Mouse (Mus musculus) limb, embryonic 10.5 days (tissue): ENCODE data around the gene Pla2g4b. TPM values are rescaled to one million over a fixed set of nuclear protein-coding genes. Genes with fewer than 3 reads are reported as not detected.

ENCODE experiments used
- DNase-seq: peaks from one replicate; pipeline ENCODE4 v3.0.0-alpha.2; 2017; ENCODE audit warnings: low spot score
- H3K27ac ChIP-seq: fragments of 300-500 bp; sonication (generic); 2 replicates; pipeline ENCODE4 v1.5.1; 2016; ENCODE audit warnings: mild to moderate bottlenecking
- H3K27me3 ChIP-seq: fragments of 300-500 bp; sonication (generic); 2 replicates; pipeline ENCODE4 v1.6.1; 2016; ENCODE audit warnings: low read depth, mild to moderate bottlenecking; ENCODE audit not compliant: poor library complexity, severe bottlenecking
- H3K36me3 ChIP-seq: fragments of 300-500 bp; sonication (generic); 2 replicates; pipeline ENCODE4 v1.6.1; 2016; ENCODE audit warnings: mild to moderate bottlenecking, moderate library complexity
- H3K4me1 ChIP-seq: fragments of 300-500 bp; sonication (generic); 2 replicates; pipeline ENCODE4 v1.6.1; 2016
- H3K4me3 ChIP-seq: fragments of 300-500 bp; sonication (generic); 2 replicates; pipeline ENCODE4 v1.5.1; 2016; ENCODE audit warnings: mild to moderate bottlenecking, moderate library complexity
- H3K9me3 ChIP-seq: fragments of 300-500 bp; sonication (generic); replicated peaks from 2 replicates; pipeline ENCODE4 v1.6.1; 2016; ENCODE audit warnings: mild to moderate bottlenecking
- WGBS: fragments of 180-500 bp; shearing (Covaris S2); methylation state at CpG from one replicate; pipeline ENCODE4 v1.1.7; 2016; 5-methylcytosine and 5-hydroxymethylcytosine counted together
- polyA plus RNA-seq: library from polyadenylated mRNA; unstranded; fragments of >200 nt; fragmentation: Nextera tagmentation; extraction: Ambion mirVana; gene quantifications from 2 replicates; pipeline ENCODE4 v1.2.1, GENCODE M21; 2016

Pla2g4b gene
- polyA plus RNA-seq = 1.4 and 3.9 TPM in 2 replicates

DNA sequence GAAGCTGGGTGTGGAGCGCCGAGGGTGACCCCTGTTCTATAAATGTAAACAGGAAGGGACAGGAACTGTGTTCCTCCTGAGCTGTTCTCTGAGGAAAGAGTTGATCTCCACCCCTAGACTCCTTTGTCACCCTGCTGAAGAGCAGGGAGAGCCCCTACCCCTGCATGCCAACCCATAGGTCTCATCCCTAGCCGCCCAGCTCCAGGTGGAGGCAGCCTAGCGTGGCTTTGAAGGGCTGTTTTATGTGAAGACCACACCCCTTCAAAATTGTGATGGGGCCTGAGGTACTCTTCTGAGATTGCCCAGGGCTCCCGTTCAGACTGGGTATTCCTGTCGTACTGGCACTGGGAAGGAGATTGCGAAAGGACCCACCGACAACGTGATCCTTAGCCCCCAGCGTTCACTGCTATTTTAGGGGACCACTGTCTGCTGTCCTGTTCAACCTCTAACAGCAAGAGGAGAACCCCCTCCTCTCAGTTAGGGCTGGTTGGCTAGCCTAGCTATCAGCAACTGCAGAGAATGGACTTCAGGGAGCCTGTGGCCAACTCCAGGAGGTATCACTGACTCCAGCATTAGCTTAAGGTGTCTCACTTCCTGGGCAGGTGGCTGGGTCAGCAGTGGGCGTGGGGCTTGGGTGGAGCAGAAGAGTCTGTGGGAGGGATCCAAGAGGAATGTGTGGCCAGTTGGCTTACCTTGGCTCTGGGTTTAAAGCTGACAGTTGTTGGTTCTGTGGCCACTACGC is at the start of gene Pla2g4b:
Gene Pla2g4b, plus strand, starts transcription at position 692 of the 742 bp plus-strand sequence.
- Histone ChIP-seq H3K4me1 (peaks cover 11% of the 10 kb centered on the region), H3K4me3 (no peak within 1 kb of the TSS), H3K27ac (no peak within 1 kb of the TSS), H3K36me3 (peaks cover 88% of the 10 kb centered on the region), H3K27me3 (no peaks in the 10 kb centered on the region), H3K9me3 (no peaks in the 10 kb centered on the region)
- WGBS = 90% methylated on average over 12 of the region's 12 CpGs
- DNase-seq = no peak

DNA sequence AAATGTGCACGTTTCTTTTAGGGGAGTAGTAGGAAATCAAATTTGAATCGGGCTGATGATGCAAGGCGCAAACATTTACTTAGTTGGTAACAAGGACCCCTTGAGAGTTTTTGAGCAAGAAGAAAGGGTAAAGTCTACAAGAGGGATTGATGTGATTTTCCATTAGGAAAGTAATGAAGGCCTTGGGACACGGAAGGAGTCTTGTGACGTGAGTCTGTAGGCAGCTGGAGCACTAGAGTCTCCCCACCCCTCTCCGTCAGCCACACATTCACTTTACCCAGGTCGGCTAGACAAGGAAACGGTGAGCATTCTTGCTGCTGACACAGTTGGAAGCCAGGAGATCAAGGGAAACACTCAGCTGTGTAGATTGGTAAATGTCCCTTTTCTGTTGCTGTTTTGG is 47.3 kb upstream of the Pla2g4b start:
- H3K27ac ChIP-seq = no peak overlapping the region
- H3K36me3 ChIP-seq = peaks cover 14% of the 10 kb centered on the region
- H3K4me1 ChIP-seq = peaks cover 7% of the 10 kb centered on the region
- DNase-seq = no peak
- no peak overlapping the region for H3K4me3 ChIP-seq
- 80% methylated on average over 8 of the region's 8 CpGs for WGBS
- H3K9me3 ChIP-seq = no peaks in the 10 kb centered on the region
- H3K27me3 ChIP-seq = no peaks in the 10 kb centered on the region

DNA sequence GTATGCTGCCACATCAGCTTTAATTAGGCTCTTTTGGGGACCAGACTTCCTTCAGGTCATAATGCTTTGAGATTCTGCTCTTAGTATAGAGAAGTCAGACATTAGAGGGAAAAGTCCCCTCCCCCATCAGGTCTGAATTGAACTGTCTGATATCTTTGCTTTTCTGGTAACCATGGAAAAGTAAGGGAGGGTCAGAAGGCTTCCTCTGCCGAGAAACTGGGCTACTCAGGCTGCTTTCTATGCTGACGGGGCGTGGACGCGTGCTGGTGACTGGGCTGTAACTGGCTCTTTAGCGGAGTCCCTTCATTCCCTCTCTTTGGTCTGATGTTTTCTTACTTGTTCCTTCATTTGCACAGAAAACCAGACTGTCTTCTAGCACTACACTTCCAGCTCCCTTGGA is 46.8 kb upstream of the Pla2g4b start:
- DNase-seq = no peak
- Histone ChIP-seq H3K36me3 (peaks cover 14% of the 10 kb centered on the region), H3K27me3 (no peaks in the 10 kb centered on the region), H3K27ac (no peak overlapping the region), H3K9me3 (no peaks in the 10 kb centered on the region), H3K4me1 (peaks cover 5% of the 10 kb centered on the region), H3K4me3 (no peak overlapping the region)
- WGBS = 83% methylated on average over 6 of the region's 6 CpGs

DNA sequence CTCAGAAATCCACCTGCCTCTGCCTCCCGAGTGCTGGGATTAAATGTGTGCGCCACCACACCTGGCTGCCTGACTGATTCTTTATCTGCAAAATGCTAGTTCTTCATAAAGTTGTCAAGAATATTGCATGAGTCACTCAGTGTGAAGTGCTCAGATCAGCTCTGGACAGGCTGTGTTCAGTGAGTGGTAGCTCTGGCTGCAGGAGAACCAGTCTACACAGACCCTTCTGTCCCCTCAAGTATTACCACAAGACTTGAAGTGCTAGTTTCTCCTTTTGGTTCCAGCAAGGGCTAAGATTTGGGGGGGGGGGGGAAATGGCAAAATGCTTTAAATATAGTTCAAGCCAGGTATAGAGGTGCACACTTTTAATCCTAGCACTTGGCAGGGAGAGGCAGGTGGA is 45.8 kb upstream of the Pla2g4b start:
- no peak overlapping the region for H3K4me3 ChIP-seq
- no peaks in the 10 kb centered on the region for H3K4me1 ChIP-seq
- DNase-seq = no peak
- WGBS = 95% methylated on average over 2 of the region's 2 CpGs
- peaks cover 6% of the 10 kb centered on the region; the same call in 1 of the 2 replicates for H3K36me3 ChIP-seq
- H3K27me3 ChIP-seq = no peaks in the 10 kb centered on the region
- H3K27ac ChIP-seq = no peak overlapping the region
- H3K9me3 ChIP-seq = no peaks in the 10 kb centered on the region

DNA sequence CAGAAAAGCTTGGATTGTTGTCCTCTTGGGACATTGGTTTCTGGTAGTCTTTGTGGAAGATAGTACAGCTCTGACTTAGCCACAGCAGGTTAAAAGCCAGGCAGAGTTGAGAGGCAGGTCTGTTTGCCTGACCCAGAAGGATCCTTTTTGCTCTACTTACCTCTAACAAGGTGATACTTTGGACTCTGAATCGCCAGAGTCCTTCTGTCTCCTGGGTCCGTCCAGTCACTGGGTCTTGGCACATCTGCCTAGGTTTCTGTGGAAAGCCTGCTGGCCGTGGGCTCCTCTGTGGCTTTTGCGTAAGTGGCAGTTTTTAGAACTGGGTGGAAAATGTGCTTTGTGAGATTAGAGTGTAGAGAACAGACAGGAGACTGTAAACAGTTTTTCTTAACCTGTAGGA is 44.3 kb upstream of the Pla2g4b start:
- H3K27ac ChIP-seq = no peak overlapping the region
- no peaks in the 10 kb centered on the region for H3K36me3 ChIP-seq
- no peak for DNase-seq
- no peaks in the 10 kb centered on the region for H3K9me3 ChIP-seq
- 90% methylated on average over 4 of the region's 4 CpGs for WGBS
- no peaks in the 10 kb centered on the region for H3K27me3 ChIP-seq
- no peak overlapping the region for H3K4me3 ChIP-seq
- H3K4me1 ChIP-seq = no peaks in the 10 kb centered on the region

DNA sequence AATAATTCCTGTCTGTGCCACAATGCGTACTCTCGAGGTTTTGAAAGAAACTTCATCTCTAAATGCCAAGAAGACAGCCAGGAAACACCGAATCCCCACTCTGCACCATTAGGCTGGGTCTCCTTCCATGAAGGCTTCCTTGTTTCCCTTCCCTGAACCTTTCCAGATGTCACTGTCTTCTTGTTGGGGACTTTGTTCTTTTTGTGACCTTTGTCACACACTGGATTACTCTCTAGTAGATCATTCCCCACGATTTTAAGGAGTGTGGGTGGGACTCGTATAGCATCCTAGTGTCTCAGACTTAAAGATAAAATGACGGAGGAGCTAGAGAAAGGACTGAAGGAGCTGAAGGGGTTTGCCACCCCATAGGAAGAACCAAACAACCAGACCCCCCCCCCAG is 42.3 kb upstream of the Pla2g4b start:
- Histone ChIP-seq H3K4me1 (peaks cover 12% of the 10 kb centered on the region), H3K9me3 (no peaks in the 10 kb centered on the region), H3K36me3 (no peaks in the 10 kb centered on the region), H3K4me3 (no peak overlapping the region), H3K27me3 (no peaks in the 10 kb centered on the region), H3K27ac (no peak overlapping the region)
- no peak for DNase-seq
- 88% methylated on average over 6 of the region's 6 CpGs for WGBS

DNA sequence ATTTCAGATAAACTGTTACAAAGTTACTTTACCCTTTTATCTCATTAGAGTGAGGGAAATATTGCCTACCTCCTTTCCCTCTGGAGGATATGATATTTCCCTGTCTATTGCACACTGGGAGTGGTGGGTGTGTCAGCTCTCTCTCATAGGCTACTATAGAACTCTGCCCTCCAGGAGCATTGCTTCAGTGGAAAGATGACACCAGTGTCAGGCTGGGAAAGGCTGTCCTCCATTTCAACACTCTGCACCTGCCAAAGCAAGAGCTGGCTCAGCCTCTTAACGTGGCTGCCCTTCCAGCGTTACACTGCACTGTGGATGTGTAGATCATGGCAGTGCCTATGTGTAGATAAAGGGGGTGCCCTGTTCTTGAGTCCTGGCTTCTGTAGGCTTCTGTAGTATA is 40.9 kb upstream of the Pla2g4b start:
- Histone ChIP-seq H3K27me3 (no peaks in the 10 kb centered on the region), H3K4me1 (peaks cover 27% of the 10 kb centered on the region), H3K9me3 (no peaks in the 10 kb centered on the region), H3K27ac (no peak overlapping the region), H3K4me3 (no peak overlapping the region), H3K36me3 (no peaks in the 10 kb centered on the region; the same call in 1 of the 2 replicates)
- WGBS = 92% methylated on average over 2 of the region's 2 CpGs
- no peak for DNase-seq

DNA sequence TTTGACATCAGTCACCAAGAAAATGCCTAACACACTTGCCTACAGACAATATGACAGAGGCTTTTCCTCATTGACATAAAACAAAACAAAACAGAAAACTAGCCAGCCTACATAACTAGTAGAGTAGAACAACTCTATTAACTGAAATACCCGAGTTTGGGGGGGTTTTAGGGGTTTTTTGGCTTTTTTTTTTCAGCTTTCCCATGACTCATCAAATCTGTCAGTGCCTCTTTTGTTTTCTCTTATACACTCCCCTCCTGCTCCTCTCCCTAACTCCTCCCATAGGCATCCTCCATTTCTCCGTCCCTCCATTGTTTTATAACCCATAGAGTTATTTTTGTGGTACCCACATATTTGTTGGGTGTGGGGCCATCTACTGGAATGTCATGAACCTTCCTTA is 39.7 kb upstream of the Pla2g4b start:
- H3K27ac ChIP-seq = no peak overlapping the region
- WGBS = 72% methylated on average over 2 of the region's 2 CpGs
- H3K4me3 ChIP-seq = no peak overlapping the region
- no peak for DNase-seq
- no peaks in the 10 kb centered on the region; the same call in 1 of the 2 replicates for H3K36me3 ChIP-seq
- H3K9me3 ChIP-seq = no peaks in the 10 kb centered on the region
- H3K4me1 ChIP-seq = peaks cover 29% of the 10 kb centered on the region
- H3K27me3 ChIP-seq = no peaks in the 10 kb centered on the region

DNA sequence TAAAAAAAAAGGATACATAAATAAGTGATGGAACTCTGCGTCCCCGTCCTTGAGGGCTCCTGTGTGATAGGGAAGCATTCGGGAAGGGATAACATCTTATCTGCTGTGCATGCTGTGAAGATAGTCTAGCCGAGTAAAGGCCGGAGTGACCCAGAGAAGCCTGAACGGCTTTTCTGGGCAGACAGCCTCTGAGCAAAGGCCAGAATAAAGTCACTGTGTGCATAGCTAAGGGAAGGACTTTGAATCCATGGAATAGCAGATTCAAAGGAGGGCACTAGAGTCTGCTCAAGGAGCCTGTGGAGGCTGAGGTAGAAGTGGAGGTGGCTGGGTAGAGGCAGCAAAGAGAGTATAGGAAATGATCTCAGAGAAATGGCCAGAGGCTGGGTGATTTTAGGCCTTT is 38.4 kb upstream of the Pla2g4b start:
- peaks cover 29% of the 10 kb centered on the region for H3K4me1 ChIP-seq
- H3K36me3 ChIP-seq = peaks cover 3% of the 10 kb centered on the region
- H3K27me3 ChIP-seq = no peaks in the 10 kb centered on the region
- DNase-seq = no peak
- peak overlapping the region; percentile 85 for H3K27ac ChIP-seq
- no peaks in the 10 kb centered on the region for H3K9me3 ChIP-seq
- 93% methylated on average over 6 of the region's 6 CpGs for WGBS
- H3K4me3 ChIP-seq = no peak overlapping the region

DNA sequence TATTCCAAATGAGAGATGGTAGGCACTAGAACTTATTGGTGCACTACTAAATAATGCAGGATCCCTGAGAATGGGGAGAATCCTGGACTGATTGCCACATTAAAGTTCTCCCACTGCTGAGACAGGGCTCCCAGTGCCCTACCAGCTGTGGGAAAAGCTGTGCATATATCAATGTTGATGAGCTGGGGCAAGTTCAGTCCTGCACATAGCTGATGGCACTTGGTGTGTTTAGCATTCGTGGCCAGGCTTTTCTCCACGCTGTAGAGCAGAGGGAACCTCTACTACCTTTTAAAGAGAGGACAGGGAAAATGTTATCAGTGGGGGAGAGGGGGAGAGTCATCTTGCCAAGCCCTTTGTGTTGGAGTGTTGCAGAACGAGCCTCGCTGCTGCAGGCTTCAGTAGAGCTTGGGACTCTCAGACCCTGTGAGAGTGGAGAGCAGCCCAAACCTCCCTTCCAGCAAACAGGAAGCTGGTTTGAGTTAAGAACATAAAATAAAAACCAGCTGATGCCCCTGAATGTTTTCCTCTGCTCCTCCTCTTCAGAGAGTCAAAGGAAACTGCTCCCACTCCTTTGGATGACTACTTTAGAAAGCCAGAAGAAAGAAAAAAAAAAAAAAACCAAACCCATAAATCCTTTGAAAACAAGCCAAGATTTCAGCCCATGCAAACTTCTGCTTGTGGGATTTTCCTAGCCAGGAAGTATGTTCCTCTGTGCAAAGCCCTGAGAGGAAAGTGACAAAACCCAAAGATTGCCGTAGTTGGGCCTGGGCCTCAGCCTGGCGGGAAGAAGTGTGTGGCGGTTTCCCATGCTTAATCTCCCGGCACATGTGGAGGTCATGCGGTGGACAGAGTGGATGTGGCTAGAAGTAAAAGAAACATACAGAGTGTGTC is 37.6 kb upstream of the Pla2g4b start:
- 54% methylated on average over 9 of the region's 9 CpGs for WGBS
- DNase-seq = peak; percentile 55

DNA sequence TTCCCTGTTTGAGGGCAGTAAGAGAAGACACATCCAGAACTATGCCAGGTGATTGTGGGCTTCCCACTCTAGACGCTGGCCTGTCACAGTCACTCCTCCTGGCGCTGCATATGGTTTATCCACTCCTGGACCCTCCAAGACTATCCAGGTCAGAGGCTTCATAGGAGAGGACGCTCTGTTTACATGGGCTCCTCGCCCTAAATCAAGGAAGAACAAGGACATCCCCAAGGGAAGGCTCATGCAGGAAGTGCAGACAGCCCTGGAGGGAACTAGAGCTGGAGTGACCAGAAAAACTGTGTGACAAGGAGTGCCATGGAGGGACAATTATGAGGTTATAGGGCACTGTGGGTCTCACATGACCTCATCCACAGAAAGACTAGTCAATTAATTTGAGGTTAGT is 35.9 kb upstream of the Pla2g4b start:
- WGBS = 91% methylated on average over 4 of the region's 4 CpGs
- no peak overlapping the region for H3K4me3 ChIP-seq
- DNase-seq = no peak
- H3K4me1 ChIP-seq = peaks cover 39% of the 10 kb centered on the region
- peak overlapping the region; percentile 85; the same call in 1 of the 2 replicates for H3K27ac ChIP-seq
- no peaks in the 10 kb centered on the region for H3K9me3 ChIP-seq
- peaks cover 6% of the 10 kb centered on the region for H3K36me3 ChIP-seq
- no peaks in the 10 kb centered on the region for H3K27me3 ChIP-seq

More for the DNA sequence above, 37.6 kb upstream of the Pla2g4b start:
- peaks cover 29% of the 10 kb centered on the region for H3K4me1 ChIP-seq
- H3K4me3 ChIP-seq = no peak overlapping the region
- H3K36me3 ChIP-seq = peaks cover 3% of the 10 kb centered on the region
- H3K9me3 ChIP-seq = no peaks in the 10 kb centered on the region
- H3K27ac ChIP-seq = peak overlapping the region; percentile 85
- H3K27me3 ChIP-seq = no peaks in the 10 kb centered on the region

DNA sequence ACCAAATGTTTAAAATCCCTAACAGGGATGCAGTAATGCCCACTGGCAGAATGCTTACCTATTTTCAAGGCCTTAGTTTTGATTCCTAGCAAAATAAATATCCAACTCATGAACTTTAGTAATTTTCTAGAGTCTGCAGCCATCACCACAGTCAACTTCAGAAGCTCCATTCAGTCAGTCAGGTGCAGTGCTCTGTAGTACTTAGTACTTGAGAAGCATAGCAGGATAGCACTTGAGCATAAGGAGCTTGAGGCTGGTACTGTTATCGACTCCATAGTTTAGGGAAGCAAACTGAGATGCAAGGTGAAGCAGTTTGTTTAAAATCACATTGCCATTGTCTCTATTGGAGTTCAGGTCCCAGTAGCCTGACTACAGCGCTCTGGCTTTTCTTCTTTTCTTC is 33.5 kb upstream of the Pla2g4b start:
- 97% methylated on average over 2 of the region's 2 CpGs for WGBS
- no peak overlapping the region for H3K4me3 ChIP-seq
- H3K9me3 ChIP-seq = no peaks in the 10 kb centered on the region
- H3K27ac ChIP-seq = no peak overlapping the region
- DNase-seq = no peak
- H3K36me3 ChIP-seq = peaks cover 6% of the 10 kb centered on the region
- no peaks in the 10 kb centered on the region for H3K27me3 ChIP-seq
- peaks cover 38% of the 10 kb centered on the region for H3K4me1 ChIP-seq
